Mouse (Mus musculus) adrenal gland (tissue): ENCODE results near the gene Traf2.

Experiments used
- intact Hi-C: fragments of 180-260 bp; cut with DNase I; formaldehyde crosslinking; loops from one replicate; pipeline ENCODE4 v1.15.1; 2025

Traf2 gene

DNA sequence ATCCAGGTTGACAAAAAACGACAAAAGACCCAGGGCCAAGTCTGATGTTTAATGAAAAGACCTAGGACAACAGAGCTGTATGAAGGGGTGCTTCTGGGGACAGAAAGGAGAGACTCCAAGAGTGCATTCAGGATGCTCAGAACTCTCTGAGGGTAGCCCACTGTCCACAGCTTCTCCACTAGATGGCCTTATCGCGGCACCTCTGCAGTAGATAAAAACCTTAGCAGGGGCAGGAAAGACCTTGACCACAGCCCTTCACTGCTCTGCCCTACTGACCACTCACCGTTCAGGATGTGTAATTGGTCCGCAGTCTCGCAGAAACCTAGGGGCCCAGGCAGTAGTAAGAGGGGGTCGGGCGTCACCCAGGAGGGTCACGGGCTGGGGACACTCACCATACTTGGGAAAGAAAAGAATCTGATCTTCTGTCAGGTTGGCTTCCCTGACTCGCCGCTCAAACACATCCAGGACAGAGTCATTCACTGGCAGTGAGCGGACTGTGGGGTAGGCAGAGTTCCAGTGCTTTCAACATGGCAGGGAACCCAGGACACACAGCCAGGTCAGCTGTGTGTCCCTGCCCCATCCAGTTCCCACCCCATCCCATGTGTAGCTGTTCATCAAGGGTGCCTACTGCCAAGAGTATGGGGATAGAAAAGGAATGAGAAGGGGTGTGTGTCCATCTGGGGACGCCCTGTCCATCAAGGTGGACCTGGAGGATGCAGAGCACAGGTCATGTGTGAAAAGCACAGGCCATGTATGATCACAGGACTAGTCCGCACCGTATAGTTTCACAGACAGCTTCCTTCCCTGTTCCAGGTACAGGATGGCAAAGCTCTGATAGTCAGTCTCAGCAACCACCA lies 47.9 kb downstream of the Traf2 start:
- intact Hi-C loops = loop anchor here (5.0 kb wide), 1 partner anchor 77 kb away; the partner anchor contains the start of gene Fut7

DNA sequence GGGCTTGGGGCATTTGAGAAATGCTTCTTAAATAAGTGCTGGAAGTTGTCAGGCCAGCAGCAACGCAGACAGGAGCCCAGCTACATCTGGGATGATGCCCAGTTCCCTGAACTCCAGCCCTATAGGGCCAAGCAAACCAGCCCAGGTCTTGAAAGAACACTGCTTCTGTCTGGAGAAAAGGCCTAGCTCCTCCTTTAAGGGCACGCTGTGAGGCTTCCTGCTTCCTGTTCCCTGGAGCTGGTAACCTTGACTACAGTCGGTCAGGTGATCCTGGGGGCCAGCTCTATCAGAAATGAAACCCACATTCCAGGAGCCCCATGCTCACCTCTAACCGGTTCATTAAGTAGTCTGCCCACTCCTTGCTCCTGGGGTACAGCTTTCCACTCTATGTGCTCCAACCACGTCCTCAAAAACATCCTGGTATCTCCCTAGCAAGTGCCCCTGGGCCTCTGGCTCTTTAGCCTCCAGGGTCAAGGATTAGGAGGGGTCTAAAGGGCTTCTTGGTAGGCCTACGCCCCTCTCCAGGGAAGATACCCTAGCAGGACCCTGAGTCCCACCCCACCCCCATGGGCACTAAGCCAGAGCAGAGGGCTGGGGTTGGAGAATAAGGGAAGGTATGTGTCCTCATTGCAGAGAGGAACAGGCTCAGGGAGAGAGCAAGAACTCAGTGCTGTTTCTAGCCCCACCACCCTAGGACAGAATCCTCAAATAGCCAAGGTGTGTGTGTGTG lies 48.7 kb downstream of the Traf2 start:
- intact Hi-C loops = loop anchor here (5.0 kb wide), 1 partner anchor 76 kb away; the partner anchor contains the start of gene Fut7

DNA sequence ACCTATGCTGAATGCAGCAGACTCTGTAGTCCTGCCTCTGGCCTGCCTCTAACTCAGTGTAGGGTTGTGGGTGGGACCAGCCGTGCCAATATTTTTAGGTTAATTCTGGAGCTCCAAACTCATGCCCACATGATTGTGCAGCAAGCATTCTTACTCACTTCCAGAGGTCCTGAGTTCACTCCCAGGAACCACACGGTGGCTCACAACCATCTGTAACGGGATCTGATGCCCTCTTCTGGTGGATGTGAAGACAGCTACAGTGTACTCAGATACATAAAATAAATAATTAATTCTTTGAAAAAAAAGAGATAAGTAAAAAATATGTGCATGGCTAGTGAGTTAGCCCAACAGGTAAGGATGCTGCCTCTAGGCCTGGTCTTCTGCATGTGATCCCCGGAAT lies 50.3 kb downstream of the Traf2 start:
- intact Hi-C loops = loop anchor here (5.0 kb wide), 1 partner anchor 74 kb away; the partner anchor contains the start of gene Fut7

DNA sequence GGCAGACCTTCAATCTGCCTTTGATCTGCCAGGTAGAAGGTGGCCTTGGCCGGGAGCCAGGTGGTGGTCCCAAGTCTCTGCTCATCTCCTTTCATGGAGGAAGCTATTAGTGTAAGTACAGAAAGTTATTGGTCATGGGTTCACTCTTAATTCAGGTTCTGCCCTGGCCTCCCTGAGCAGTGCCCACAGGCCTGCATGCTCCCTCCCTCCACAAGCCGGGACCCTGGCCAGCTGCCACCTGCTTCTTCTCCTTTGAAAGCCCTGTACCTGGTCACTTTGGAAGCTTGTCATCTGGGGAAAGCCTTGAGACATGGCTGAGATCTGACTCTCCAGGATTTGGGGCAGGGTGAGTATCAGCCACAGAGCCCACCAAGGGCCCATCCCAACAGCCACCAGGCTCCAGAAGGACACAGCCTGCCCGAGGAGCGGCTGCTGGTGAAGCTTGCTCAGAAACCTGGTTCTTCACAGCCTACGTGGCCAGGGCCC lies 53.2 kb downstream of the Traf2 start, which contains the start of gene Lcn12:
Gene Lcn12 (minus strand): TSS at position 436 of the 486 bp plus-strand sequence.
- intact Hi-C loops = no loop called here

DNA sequence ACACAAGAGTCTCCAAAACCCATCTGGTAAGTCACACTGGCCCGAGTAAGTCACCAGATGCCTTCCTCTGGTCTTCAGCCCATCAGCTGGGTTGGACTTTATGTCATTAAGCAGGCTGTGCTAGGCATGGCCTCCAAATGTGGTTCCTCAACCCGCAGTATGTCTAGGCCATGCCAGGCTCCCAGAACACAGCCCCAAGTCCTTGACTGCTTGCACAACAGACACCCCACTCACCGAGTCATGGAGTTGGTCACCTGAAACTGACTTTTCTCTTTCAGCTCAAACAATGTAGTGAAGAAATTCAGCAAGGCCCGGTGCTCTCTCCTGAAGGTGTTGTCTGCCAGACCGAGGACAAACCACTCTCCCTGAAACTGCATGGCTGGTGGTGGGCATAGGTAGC lies 53.8 kb downstream of the Traf2 start:
- intact Hi-C loops = no loop called here

DNA sequence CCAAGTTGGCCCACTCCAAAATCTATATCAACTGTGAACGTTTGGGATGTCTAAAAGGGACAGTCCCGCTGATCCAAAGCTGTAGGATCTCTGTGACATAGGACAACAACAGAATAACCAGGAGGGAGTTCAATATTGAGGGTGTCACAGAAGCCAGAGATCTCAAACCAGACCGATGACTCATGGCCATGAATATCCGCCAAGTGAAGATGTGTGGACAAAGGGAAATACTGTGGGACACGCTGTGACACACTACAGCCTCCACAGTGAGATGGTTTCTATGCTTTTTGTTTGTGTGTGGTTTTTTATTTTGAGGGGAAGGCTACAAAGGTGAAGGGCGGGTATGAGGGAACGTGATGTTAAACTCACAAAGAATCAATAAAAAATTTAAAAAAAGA lies 58.1 kb downstream of the Traf2 start:
- intact Hi-C loops = no loop called here

DNA sequence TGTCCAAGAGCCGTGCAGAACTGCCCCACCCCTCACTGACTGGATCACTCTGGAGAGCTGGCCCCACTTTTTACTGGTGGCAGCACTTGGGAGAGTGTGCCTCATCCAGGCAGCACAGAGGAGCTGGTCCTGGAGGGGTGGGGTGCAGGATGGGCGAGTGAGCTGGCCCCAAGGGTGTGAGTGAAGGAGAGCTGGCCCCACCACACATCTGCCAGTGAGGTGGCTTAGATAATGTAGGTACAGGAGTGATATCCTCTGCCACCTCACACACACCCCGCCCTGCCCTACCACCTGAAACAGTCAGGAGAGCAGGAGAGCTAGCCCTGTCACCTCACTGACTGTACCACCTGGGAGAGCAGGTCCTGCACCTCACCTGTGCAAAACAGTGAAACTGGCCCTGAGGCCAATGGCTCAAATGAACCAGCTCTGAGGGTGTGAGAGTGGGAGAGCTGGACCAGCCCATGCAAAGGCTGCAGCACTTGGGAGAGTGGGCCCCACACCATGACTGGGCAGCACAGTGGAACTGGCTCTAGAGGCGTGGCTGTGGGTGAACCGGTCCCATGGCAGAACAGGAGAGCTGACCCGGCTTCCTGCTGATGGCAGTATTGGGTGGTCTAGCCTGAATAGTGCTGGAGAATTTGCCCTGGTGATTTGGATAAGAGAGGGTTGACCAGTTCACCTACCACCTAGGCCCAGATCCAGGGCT lies 58.6 kb downstream of the Traf2 start:
- intact Hi-C loops = no loop called here

DNA sequence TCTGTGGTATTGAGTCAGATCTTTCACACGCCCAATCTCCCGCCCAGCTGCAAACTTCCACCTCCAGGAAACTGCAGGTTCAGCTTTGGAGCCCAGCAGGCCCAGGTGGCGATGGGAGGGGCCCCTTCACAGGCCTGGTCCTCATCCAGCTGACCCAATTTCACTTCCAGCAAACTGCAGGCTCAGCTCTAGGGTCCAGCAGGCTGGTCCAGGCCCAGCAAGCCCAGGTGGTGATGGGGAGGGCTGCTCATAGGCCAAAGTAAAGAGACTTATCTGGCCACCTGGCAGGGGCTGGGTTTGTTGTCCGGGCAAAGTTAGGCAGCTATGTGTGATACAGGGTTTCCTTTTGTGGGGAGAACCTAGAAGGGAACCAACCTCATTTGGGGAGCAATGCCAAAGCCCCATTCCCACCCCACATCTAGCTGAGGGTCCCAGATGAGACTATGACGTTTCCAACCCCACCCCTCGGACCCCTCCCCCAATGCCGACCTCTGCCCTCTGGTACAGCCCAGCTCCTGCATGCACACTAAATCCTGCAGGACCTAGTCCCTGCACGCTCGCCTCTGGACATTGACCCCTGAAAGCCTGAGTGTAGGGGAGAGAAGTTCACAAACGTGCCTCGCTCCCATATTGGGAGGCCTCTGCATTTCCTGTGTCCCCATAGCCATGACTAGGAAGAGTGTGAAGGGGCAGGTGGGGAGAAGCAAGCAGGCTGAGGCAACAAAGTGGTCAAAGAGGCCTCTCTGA lies 61.7 kb downstream of the Traf2 start:
- intact Hi-C loops = no loop called here

DNA sequence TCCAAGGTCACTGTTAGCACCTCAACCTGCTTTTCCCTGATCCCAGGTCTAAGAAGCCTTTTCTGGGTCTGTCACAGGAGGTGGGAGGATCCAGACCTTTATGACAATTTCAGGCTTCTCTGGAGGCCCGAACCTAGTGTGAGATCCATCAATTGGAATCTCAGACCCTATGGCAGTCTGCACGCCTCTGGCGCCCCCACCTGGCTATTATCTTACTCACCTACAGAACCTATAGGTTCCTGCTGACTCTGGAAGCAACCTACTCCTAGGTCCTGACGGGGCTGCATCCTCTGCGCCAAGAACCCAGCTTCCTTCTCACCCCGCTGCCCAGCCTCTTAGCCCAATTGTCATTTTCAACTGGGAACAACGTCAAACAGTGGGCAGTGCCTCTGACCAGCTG lies 63.8 kb downstream of the Traf2 start:
- intact Hi-C loops = loop anchor here (2.0 kb wide), 1 partner anchor 60 kb away; the partner anchor contains the start of gene Fut7

DNA sequence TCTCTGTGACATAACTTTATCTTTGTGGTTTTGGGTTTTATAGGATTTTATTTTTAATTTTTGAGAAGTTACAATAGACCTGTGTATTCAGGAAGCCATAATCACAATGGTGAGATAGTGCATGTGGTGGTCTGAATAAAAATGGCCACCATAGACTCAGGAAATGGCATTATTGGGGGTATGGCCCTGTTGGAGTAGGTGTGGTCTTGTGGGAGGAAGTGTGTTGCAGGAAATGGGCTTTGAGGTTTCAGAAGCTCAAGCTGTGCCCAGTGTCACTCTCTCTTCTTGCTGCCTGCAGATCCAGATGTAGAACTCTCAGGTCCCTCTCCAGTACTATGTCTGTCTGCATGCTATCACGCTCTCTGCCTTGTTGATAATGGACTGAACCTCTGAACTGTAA lies 66.2 kb downstream of the Traf2 start:
- intact Hi-C loops = no loop called here

DNA sequence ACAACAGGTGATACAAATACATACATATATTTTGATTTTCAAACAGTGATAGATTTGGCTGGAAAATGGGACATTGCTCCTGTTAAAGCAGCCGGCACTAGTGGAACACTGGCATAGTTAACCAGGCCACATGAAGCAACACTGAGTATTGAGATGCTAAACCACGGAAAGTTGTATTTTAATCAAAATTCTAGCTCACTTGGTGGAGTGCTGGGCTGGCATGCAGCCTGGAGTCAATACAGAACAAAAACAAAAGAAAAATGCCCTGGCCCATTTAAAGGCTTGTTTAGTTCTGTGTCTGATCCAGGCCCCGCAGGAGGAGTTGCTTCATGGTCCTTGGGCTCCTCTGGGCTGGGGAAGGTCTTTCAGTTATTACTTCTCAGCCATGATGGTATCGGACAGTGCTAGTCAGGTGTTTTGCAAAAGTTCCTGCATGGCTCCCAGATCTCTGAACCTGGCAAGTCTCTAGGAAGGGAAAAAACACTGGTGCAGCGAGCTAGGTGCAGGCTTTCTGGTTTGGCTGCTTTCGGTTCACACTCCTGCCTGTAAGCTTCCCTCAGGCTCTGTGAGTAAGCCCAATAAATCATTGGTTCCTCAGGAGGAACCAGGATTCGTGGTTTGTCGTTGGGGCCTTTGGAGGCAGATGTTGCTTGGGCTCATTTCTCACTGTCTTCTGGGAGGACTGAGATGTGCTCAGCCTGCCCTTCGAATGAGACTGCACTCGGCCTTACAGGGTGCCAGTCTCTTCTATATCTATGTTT lies 67.0 kb downstream of the Traf2 start:
- intact Hi-C loops = no loop called here

DNA sequence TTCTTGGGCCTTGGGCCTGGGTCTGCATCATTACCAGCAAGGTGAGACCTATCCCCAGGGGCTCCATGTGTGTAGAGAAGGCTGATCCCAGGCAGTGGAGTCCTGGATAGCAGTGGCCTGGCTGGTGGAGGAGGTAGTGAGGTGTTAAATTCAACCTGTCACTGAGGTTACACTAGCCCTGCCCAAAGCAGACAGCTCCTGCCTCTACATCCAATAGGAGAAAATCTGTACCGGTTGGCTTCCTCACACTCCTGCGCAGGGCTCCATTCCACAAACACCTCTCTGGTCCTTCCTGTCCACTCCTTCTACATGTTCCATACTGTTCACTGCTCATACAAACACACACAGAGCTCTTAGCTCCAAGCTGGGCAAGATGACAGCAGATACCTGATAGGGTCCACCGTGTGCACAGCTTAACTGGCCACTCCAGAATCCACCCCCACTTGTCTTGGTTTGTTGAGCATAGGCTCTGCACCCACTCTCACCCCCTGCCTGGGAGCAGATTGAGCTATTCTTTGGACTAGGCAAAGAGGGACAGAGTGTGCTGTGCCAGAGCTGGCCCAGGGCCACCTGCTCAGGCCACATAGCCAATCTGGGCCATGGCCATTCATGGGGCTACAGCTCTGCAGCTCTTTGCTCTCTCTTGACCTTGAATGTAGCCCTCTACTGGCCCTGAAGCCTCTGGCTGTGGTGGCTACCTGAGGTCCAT lies 68.6 kb downstream of the Traf2 start:
- intact Hi-C loops = no loop called here

DNA sequence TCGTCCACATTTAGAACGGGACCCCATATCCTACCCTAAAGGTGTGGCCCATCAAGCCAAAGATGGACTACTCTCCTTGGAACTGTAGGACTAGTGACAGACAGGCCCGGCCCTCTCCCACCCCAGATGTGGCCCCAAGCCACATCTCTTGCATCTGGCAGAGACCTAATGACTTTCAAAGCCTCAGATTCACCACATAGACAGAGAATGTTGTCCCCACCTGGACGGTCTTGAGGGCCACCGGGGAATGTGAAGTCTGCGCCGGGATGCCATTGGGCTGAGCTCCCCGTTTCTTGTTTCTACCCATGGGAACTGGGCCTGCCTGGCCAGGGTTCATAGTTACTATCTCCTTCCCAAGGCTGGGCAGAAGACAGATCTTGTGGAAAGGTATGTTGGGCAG lies 69.2 kb downstream of the Traf2 start:
- intact Hi-C loops = no loop called here

DNA sequence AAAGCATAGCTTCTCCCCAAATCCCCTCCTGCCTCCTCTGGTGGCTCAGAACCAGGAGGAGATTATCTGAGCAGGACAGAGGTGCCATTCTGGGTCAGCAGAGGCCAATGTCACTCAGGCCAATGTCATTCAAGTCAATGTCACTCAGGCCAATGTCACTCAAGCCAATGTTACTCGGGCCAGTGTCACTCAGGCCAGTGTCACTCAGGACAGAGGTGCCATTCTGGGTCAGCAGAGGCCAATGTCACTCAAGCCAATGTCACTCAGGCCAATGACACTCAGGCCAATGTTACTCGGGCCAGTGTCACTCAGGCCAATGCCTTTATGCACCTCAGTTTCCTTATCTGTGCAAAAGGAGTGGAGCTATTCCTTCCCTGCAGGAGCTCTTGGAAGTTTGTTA lies 74.2 kb downstream of the Traf2 start:
- intact Hi-C loops = no loop called here

DNA sequence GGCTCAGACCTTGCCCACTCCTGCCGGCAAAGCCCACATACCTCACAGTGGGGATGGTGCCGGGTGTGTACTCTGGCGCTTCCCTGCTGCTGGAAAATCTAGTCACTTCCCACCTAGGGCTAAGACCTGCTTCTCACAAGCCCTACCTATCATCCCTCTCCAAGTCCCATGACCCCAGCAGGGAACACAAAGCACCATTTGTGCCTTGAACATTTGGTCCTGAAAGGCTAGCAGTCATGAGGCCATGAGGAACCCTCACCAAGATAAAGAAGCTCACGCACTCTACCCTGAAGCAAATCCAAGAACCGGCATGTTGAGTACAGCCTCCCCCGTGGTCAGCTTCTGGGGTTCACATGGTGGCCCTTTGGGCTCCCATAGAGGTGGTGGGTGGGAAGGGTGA lies 76.8 kb downstream of the Traf2 start, which contains the start of gene Ptgds:
Gene Ptgds (minus strand): TSS at position 78 of the 400 bp plus-strand sequence.
- intact Hi-C loops = no loop called here

DNA sequence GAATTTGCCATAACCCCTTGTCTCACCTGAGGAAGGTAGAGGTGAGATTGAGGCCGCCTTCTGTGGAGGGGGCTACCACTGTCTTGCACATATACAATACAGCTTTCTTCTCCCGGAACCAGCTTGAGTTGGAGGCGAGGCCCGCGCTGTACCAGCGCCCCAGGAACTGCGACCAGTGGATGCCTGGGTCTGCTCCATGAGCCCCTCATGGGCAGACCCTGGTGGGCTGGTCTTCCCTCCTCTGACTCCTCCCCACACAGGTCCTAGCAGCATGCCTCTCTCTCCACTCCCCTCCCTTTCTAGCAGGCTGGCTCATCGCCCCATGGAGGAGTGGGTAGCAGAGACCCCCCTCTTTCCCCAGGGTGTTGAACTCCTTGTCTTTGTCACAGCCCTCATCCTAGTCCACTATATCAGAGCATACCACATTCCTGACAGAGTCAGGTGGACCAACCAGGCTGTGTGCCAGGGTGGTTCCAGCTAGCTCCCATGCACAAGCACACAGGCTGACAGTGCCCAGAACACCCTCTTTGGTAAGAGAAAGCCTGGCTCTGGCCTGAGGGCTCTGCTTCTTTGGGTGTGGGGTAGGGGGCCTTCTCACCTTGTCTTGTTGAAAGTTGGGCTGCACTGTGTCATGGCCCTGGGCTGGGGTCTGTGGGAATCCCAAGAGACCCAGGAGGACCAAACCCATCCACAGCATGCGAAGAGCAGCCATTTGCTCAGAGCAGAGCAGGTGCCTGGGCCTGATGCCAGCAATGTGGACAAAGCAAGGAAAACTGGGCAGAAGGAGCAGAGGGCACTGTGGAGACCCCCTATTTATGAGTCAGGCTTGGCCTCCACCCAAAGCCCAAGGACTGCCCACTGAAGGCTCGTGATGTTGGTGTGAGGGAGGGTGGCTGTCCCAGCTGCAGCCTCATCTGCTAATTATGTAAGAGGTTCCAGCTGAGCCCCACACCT lies 77.5 kb downstream of the Traf2 start:
- intact Hi-C loops = no loop called here
